Mouse (Mus musculus) cerebellum, adult 9-11 months (tissue): Measurements from ENCODE around the gene Faf1.

ENCODE experiments used
- DNase-seq: peaks from one replicate; pipeline ENCODE4 v3.0.0; 2022

Faf1 gene

DNA sequence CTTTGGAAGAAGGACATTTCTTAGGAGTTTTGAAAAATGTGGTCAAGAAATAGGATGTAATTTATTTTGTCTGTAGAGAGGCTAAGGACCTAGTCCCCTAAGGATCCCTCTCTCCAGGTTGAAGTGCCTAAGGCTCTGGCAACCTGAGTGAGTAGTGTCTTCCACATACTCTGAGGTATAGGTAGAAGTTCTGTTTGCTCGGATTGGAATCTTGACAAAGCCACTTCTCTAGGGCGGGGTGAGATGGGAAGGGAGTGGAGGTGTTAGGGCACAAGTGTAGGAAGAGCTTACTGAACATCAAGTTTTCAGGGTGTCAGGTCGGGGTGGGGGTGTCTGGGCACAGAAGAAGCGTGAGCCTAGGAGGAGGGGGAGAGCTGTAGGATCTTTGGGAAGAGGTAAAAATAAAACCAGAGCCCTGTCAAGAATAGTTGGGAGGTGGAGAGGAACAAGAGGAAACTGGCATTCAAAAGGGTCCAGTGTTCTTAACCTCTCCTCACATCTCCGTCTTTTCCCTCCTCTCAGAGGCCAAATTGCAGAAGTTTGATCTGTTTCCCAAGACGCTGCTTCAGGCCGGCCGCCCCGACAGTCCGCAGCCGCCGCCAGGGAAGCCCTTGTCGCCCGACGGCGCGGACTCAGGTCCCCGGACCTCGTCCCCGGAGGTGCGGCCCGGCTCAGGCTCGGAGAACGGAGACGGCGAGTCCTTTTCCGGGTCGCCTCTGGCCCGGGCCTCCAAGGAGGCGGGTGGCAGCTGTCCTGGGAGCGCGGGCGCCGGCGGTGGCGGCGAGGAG is 304.9 kb downstream of the Faf1 start:
- DNase-seq = no peak

- DNase-seq = no peak
These were observed 305.7 kb downstream of the Faf1 start for GRCm38 (mm10) chr4:109981871-109982680.

DNA sequence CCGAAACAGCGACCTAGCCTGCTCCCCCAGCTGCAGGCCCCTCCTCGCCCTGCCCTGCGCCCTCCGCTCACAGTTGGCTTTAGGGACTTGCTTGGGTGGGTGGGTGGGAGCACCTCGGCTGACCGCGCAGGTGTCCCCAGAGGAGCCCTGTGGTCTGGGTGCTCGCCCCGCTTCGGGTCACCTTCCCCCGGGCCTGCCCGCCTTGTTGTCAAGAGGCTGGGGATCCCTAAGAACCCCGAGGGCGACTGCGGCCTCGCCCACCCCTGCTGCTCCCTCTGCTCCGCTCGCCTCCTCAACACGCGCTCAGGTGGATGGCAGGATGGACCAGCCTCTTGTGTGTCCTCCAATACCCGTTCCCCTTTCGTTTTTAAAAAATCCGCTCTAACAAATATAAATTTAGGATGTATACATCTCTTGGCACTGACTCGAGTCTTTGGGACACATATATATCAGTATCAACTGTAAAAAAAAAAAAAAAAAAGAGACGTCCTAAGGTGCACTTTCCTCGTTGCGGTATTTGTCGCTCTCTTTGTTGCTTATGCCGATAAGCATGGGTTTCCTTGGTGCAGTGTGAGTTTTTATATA is 306.4 kb downstream of the Faf1 start:
- DNase-seq = no peak

- no peak for DNase-seq
These were observed 307.1 kb downstream of the Faf1 start for GRCm38 (mm10) chr4:109983281-109984001.

- DNase-seq = no peak
These were observed 307.6 kb downstream of the Faf1 start for GRCm38 (mm10) chr4:109984011-109984411.

- no peak for DNase-seq
These were observed 308.4 kb downstream of the Faf1 start for GRCm38 (mm10) chr4:109984496-109985423.

DNA sequence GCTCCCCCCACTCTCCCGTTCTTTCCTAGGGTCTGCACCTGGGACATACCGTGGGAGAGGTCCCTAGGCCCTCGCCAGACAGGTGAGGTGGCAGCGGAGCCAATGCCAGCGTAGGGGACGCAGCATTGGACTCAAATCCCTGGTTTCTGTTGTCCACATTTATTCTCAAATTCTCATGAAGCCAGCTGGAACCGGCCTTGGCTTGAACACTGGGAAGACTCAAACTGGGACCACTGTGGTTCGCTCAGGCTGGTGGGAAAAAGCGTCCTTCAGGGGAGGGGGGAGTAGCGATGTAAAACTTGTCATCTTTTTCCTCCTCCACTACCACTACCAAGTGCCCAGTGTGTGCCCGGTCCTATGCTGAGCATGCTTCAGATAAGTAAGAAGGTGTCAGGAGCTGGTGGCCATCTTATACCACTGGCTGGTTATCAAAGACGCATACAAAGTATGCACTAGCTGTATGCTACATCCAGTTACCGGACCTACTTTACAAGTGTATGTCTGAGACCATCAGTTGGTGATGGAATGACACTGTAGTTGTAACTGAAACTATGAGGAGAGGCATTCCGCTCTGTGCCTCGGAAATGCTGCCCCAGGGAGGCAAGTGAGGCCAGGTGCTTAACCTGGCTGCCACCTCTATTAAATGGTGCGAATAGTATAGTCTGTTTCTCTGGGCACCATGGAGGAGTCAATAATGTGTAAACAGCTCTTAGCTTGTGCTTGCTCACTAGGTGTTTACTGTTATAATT is 309.2 kb downstream of the Faf1 start:
- no peak for DNase-seq

- no peak for DNase-seq
These were observed 309.9 kb downstream of the Faf1 start for GRCm38 (mm10) chr4:109986301-109986700.

DNA sequence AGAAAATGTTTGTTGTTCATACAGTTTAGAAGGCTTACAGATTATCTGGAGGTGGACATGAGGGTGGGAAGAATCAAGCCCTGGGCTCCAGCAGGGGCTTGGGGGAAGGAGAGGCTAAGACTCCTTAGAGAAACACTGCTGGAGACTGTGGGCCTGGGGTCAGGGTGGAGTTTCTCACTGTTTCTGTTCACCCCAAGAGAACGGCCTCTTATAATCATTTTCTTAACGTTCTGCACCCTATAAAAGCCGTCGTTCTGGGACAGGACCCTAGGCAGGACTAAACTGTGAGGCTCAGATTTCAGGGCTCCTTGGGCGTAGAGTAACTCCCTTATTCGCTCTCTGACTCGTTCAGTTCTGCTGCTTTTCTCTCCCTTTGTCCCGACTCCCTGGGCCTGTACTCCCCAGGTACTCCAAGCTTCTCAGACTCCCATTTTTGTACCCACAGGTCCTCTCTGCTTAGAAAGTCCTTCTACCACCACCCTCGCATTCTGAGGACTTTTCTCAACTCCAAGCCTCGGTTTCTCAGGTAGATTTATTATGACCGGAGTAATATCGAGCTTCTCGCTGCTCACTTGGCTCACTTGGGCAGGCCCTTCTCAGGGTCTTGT is 310.5 kb downstream of the Faf1 start:
- no peak for DNase-seq

- DNase-seq = no peak
These were observed 311.4 kb downstream of the Faf1 start for GRCm38 (mm10) chr4:109987560-109988362.

DNA sequence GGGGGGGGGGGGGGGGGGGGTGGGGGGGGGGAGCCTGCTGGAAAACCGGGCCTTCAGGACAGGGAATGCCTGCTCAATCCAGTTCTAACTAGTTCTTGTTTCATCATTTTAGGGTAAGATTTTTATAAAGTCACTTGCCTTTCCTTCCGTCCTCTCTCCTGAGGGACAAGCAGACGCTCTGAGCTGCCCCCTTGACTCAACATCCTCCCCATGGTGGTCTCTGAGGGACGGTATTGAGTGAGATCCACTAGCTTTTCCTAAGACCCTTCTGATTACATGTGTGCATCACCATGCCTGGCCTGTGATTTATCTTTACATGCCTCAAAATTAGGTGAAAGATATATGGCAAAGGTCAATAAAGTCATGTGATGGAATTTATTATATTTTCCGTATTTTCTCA is 312.0 kb downstream of the Faf1 start:
- DNase-seq = no peak

GRCm38 (mm10) chr4:109989213-109989612 is 312.8 kb downstream of the Faf1 start:
- DNase-seq = no peak

- no peak for DNase-seq
These were observed 329.7 kb downstream of the Faf1 start for GRCm38 (mm10) chr4:110006044-110006443.
